Mouse (Mus musculus): ENCODE results near the gene B3gnt7. TPM values are rescaled to one million over a fixed set of nuclear protein-coding genes. Genes with fewer than 3 reads are reported as not detected.

Gene B3gnt7
- polyA plus RNA-seq (2015; fragmentation: Nextera tagmentation; extraction: Ambion mirVana), result 4.4 and 5.5 TPM in 2 replicates

DNA sequence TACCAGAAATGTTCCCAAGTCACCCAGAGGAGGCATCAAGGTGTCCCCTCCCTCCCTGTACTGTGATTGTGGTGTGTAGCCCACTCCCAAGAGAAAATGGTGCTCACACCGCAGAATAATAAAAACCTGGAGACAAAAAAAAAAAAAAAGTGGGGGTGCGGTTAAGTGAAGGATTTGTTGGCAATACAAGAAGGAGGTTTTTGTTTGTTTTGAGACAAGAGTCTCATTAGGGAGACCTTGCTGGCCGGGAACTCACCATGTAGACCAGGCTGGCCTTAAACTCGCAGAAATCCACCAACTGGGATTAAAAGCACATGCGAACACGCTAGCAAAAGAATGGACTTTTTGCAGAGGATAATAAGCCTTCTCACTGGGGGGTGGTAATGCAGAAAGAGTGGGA lies at the start of gene B3gnt7:
TSS of gene B3gnt7 (plus strand) at position 301 of the 400 bp plus-strand sequence.
- Histone ChIP-seq H3K4me3 (replicated peaks) (peak within 1 kb of the TSS; percentile 62), H3K4me1 (peaks cover 16% of the 10 kb centered on the region), H3K4me2 (replicated peaks) (peak within 1 kb of the TSS; percentile 95), H3K27ac (replicated peaks) (no peak within 1 kb of the TSS), H3K27me3 (peaks cover 23% of the 10 kb centered on the region), H3K9me3 (replicated peaks) (no peaks in the 10 kb centered on the region), H3K9ac (peak within 1 kb of the TSS; percentile 41), H3K36me3 (no peaks in the 10 kb centered on the region)
- ATAC-seq (ENCODE audit: insufficient number of reproducible peaks, low FRiP score, low TSS enrichment, low read depth), result no peak
- 36% methylated on average over 6 of the region's 6 CpGs for WGBS

DNA sequence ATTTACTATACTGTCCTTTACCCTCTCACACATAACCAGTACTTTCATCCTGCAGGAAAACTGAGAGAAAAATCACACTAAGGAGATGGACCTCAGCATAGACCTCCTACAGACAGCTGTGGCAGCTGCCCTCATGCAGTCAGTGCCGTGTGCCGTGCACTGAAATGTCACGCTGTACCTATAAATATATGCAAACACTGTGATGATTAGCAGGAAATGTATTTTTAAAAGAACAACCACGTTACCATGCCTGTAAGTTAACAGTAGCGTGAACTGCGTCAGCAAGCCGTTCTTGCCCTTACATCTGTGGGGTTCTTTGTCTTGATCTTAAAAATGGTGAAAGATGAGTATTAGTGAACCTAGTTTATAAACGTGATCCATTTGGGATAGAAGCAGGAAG lies 49.2 kb upstream of the B3gnt7 start:
- Histone ChIP-seq H3K4me2 (replicated peaks) (no peak overlapping the region), H3K27me3 (no peaks in the 10 kb centered on the region), H3K4me3 (replicated peaks) (no peak overlapping the region), H3K9ac (no peak overlapping the region), H3K9me3 (replicated peaks) (no peaks in the 10 kb centered on the region), H3K27ac (replicated peaks) (no peak overlapping the region), H3K36me3 (0 out of 2 replicates have a peak, but pooled peaks cover 7% of the 10 kb centered on the region), H3K4me1 (no peaks in the 10 kb centered on the region)
- 80% methylated on average over 8 of the region's 8 CpGs for WGBS
- no peak for ATAC-seq (ENCODE audit: insufficient number of reproducible peaks, low FRiP score, low TSS enrichment, low read depth)

- H3K27me3 ChIP-seq, result no peaks in the 10 kb centered on the region
- H3K4me2 ChIP-seq (replicated peaks), result no peak overlapping the region
- no peak overlapping the region for H3K9ac ChIP-seq
- no peak for ATAC-seq (ENCODE audit: insufficient number of reproducible peaks, low FRiP score, low TSS enrichment, low read depth)
- no peak overlapping the region for H3K4me3 ChIP-seq (replicated peaks)
- H3K9me3 ChIP-seq (replicated peaks), result no peaks in the 10 kb centered on the region
- WGBS, result 75% methylated on average over 4 of the region's 4 CpGs
- no peak overlapping the region for H3K27ac ChIP-seq (replicated peaks)
- H3K36me3 ChIP-seq, result no peaks in the 10 kb centered on the region
- no peaks in the 10 kb centered on the region for H3K4me1 ChIP-seq
Measured at GRCm38 (mm10) chr1:86256311-86256710, 46.3 kb upstream of the B3gnt7 start.

- no peaks in the 10 kb centered on the region for H3K9me3 ChIP-seq (replicated peaks)
- H3K36me3 ChIP-seq, result no peaks in the 10 kb centered on the region
- H3K9ac ChIP-seq, result no peak overlapping the region
- H3K4me1 ChIP-seq, result no peaks in the 10 kb centered on the region
- no peak overlapping the region for H3K27ac ChIP-seq (replicated peaks)
- H3K27me3 ChIP-seq, result no peaks in the 10 kb centered on the region
- no peak overlapping the region for H3K4me2 ChIP-seq (replicated peaks)
- ATAC-seq (ENCODE audit: insufficient number of reproducible peaks, low FRiP score, low TSS enrichment, low read depth), result no peak
- no peak overlapping the region for H3K4me3 ChIP-seq (replicated peaks)
- 74% methylated on average over 8 of the region's 8 CpGs for WGBS
Measured at GRCm38 (mm10) chr1:86257228-86257627, 45.4 kb upstream of the B3gnt7 start.

DNA sequence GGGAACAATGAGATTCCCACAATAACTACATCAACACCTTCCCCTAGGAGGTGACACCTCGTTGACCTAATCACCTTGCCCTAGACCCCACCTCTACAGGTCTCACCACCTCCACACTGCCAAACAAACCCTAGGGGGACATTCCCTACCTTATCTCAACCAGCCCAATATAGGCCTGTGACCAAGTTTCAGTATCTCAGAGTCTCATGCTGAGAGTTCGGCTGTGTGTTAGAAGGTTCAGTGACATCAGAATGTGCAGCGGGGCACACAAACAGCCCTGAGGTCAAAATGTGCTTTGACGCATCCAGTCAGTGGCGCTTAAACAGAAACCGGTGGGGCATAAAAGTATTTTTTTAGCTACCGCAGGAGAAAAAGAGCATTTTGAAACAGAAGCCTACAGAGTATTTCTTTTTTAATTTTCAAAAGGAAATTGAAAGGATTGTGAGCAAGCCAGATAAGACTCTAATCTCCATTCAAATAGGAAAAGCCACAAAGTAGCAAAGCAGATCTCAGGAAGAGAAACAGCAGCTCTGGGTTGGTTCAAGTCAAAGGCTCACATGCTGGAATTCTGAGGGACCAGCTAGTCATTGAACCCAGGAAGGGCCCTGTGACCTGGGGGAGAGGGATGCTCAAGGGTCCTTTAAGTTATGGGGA lies 44.3 kb upstream of the B3gnt7 start:
- no peak overlapping the region for H3K4me2 ChIP-seq (replicated peaks)
- H3K36me3 ChIP-seq, result no peaks in the 10 kb centered on the region
- H3K27ac ChIP-seq (replicated peaks), result no peak overlapping the region
- H3K9me3 ChIP-seq (replicated peaks), result no peaks in the 10 kb centered on the region
- H3K9ac ChIP-seq, result no peak overlapping the region
- no peak for ATAC-seq (ENCODE audit: insufficient number of reproducible peaks, low FRiP score, low TSS enrichment, low read depth)
- no peaks in the 10 kb centered on the region for H3K4me1 ChIP-seq
- no peaks in the 10 kb centered on the region for H3K27me3 ChIP-seq
- H3K4me3 ChIP-seq (replicated peaks), result no peak overlapping the region
- 74% methylated on average over 7 of the region's 7 CpGs for WGBS

DNA sequence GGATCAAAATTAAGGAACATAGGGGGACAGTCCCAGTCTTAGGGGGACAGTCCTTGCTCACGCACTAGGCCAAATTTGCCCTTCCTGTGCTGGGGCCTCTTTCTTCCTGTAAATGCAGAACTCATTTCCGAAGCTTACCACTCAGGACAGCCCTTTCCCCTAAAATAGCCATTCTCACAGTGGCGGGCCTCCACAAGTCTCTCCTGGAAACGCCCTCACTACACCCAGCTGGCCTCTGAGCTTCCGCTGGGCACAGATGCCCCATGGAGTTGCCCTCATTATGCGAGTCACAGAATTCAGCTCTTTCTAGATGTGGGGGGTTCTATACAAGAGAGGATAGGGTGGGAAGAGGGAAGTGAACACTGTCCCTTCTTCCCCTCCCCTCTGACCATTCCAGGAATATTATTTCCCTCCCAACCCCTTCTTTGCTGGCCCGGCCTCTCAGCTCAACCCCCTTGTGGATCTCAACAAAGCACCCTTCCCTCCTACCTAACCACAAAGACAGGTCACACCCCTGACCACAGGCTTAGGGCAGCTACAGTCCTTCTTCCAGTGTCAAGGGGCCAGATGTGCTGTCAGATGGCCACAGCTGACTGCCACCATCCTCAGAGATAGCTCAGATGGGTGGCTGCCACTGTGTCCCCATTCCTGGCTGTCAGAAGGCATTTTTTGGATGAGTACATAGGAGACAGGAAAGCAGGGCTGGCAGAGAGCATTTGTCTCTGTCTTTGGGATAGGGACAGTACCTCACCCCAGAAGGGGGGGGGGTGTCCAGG lies 38.9 kb upstream of the B3gnt7 start:
- no peaks in the 10 kb centered on the region for H3K36me3 ChIP-seq
- ATAC-seq (ENCODE audit: insufficient number of reproducible peaks, low FRiP score, low TSS enrichment, low read depth), result peak; percentile 73
- H3K9ac ChIP-seq, result no peak overlapping the region
- H3K4me3 ChIP-seq (replicated peaks), result no peak overlapping the region
- H3K4me1 ChIP-seq, result no peaks in the 10 kb centered on the region
- peak overlapping the region; percentile 11; the same call in 1 of the 2 replicates for H3K27ac ChIP-seq (replicated peaks)
- no peaks in the 10 kb centered on the region for H3K27me3 ChIP-seq
- H3K4me2 ChIP-seq (replicated peaks), result no peak overlapping the region
- WGBS, result 53% methylated on average over 7 of the region's 7 CpGs
- no peaks in the 10 kb centered on the region for H3K9me3 ChIP-seq (replicated peaks)

GRCm38 (mm10) chr1:86265060-86265459 lies 37.6 kb upstream of the B3gnt7 start:
- H3K4me2 ChIP-seq (replicated peaks), result no peak overlapping the region
- H3K9ac ChIP-seq, result no peak overlapping the region
- H3K4me3 ChIP-seq (replicated peaks), result no peak overlapping the region
- no peak overlapping the region for H3K27ac ChIP-seq (replicated peaks)
- no peaks in the 10 kb centered on the region for H3K27me3 ChIP-seq
- WGBS, result 49% methylated on average over 3 of the region's 3 CpGs
- ATAC-seq (ENCODE audit: insufficient number of reproducible peaks, low FRiP score, low TSS enrichment, low read depth), result no peak
- no peaks in the 10 kb centered on the region for H3K9me3 ChIP-seq (replicated peaks)
- H3K4me1 ChIP-seq, result no peaks in the 10 kb centered on the region
- no peaks in the 10 kb centered on the region for H3K36me3 ChIP-seq

DNA sequence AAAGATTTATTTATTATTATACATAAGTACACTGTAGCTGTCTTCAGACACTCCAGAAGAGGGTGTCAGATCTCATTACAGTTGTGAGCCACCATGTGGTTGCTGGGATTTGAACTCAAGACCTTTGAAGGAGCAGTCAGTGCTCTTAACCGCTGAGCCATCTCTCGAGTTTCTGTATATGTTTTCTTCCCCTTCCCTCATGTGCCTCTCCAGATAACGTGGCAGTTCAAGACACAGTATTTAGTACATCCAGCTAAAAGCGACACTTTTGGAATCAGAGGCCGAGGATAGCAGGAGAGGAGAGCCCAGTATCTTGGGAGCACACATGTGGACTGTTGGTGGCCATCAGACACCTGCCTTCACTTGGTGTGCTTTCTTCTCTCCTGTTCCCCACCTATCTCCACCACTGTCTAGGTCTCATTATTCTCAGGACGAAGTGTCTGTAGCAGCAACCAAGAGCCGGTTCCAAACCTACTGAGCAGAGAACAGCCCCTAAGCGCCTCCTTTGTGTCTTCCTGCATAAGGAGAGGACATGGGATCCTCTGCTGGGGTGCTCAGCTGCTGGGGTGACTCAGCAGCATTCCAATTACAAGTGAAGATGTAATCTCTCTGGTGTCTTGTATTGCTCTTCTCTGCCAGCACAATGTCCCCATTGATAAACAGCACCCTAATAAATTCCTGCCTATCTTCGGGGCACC lies 34.0 kb upstream of the B3gnt7 start:
- Histone ChIP-seq H3K27me3 (no peaks in the 10 kb centered on the region), H3K9ac (no peak overlapping the region), H3K4me3 (replicated peaks) (no peak overlapping the region), H3K27ac (replicated peaks) (no peak overlapping the region), H3K4me1 (no peaks in the 10 kb centered on the region), H3K36me3 (no peaks in the 10 kb centered on the region), H3K4me2 (replicated peaks) (no peak overlapping the region), H3K9me3 (replicated peaks) (no peaks in the 10 kb centered on the region)
- ATAC-seq (ENCODE audit: insufficient number of reproducible peaks, low FRiP score, low TSS enrichment, low read depth), result no peak
- 84% methylated on average over 9 of the region's 9 CpGs for WGBS

DNA sequence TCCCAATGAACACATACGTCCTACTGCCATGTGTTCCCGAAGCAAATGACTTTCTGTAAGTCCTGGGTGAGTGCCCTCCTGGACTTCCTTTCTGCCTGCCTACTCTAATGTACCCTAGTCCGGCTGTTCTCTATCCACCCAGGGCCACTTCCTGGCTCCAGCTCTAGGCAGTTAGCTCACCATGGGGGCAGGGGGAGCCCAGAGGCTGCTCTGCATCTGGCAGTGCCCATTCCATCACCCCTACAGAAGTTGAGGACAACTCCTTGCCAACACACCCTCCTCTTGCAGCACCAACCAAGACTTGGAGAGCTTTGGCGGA lies 33.5 kb upstream of the B3gnt7 start:
- WGBS, result 67% methylated on average over 4 of the region's 4 CpGs
- no peak overlapping the region for H3K4me2 ChIP-seq (replicated peaks)

GRCm38 (mm10) chr1:86271707-86272106 lies 30.9 kb upstream of the B3gnt7 start:
- no peak for ATAC-seq (ENCODE audit: insufficient number of reproducible peaks, low FRiP score, low TSS enrichment, low read depth)
- 61% methylated on average over 6 of the region's 6 CpGs for WGBS

More for the DNA sequence above, 33.5 kb upstream of the B3gnt7 start:
- no peaks in the 10 kb centered on the region for H3K36me3 ChIP-seq
- H3K27ac ChIP-seq (replicated peaks), result no peak overlapping the region
- H3K9me3 ChIP-seq (replicated peaks), result no peaks in the 10 kb centered on the region
- ATAC-seq (ENCODE audit: insufficient number of reproducible peaks, low FRiP score, low TSS enrichment, low read depth), result no peak
- no peak overlapping the region for H3K9ac ChIP-seq
- H3K27me3 ChIP-seq, result no peaks in the 10 kb centered on the region
- H3K4me1 ChIP-seq, result no peaks in the 10 kb centered on the region
- no peak overlapping the region for H3K4me3 ChIP-seq (replicated peaks)

GRCm38 (mm10) chr1:86277055-86277454 lies 25.6 kb upstream of the B3gnt7 start:
- Histone ChIP-seq H3K4me3 (replicated peaks) (no peak overlapping the region), H3K9me3 (replicated peaks) (no peaks in the 10 kb centered on the region), H3K36me3 (no peaks in the 10 kb centered on the region), H3K4me1 (no peaks in the 10 kb centered on the region), H3K4me2 (replicated peaks) (no peak overlapping the region), H3K9ac (no peak overlapping the region), H3K27ac (replicated peaks) (no peak overlapping the region), H3K27me3 (no peaks in the 10 kb centered on the region)
- WGBS, result 78% methylated on average over 5 of the region's 5 CpGs
- no peak for ATAC-seq (ENCODE audit: insufficient number of reproducible peaks, low FRiP score, low TSS enrichment, low read depth)

More at GRCm38 (mm10) chr1:86271707-86272106, 30.9 kb upstream of the B3gnt7 start:
- no peaks in the 10 kb centered on the region for H3K27me3 ChIP-seq
- no peaks in the 10 kb centered on the region for H3K9me3 ChIP-seq (replicated peaks)
- H3K27ac ChIP-seq (replicated peaks), result no peak overlapping the region
- no peak overlapping the region for H3K9ac ChIP-seq
- no peak overlapping the region for H3K4me3 ChIP-seq (replicated peaks)
- H3K4me2 ChIP-seq (replicated peaks), result no peak overlapping the region
- no peaks in the 10 kb centered on the region for H3K4me1 ChIP-seq
- H3K36me3 ChIP-seq, result no peaks in the 10 kb centered on the region

Data from embryonic facial prominence, embryonic 15.5 days (tissue).